Mouse (Mus musculus): ENCODE measurements around the gene Fam114a2. TPM values are rescaled to one million over a fixed set of nuclear protein-coding genes. Genes with fewer than 3 reads are reported as not detected.

The Fam114a2 gene
- 33.7 TPM for polyA plus RNA-seq (2014; fragmentation: Illumina TruSeq; extraction: RNeasy Lipid Tissue Mini Kit (QIAGEN cat#74804); ENCODE audit: low read depth, low replicate concordance)

GRCm38 (mm10) chr11:57518091-57518750 is at the start of gene Fam114a2, which contains the start of gene Mfap3:
Gene Fam114a2, minus strand, starts transcription at chr11:57518617.
Gene Mfap3, plus strand, starts transcription at chr11:57518664.

Other genes with a start within 250 kb of the Fam114a2 start
- gene Mfap3, start within 50 bp of the Fam114a2 start, polyA plus RNA-seq (2014; fragmentation: Illumina TruSeq; extraction: RNeasy Lipid Tissue Mini Kit (QIAGEN cat#74804); ENCODE audit: low read depth, low replicate concordance), result 11.2 TPM
- gene Galnt10, start 126.8 kb upstream of the Fam114a2 start, polyA plus RNA-seq (2014; fragmentation: Illumina TruSeq; extraction: RNeasy Lipid Tissue Mini Kit (QIAGEN cat#74804); ENCODE audit: low read depth, low replicate concordance), result 0.26 TPM